ENCODE assay signal across 10 mouse cellular contexts in genomic region chr6:66367263-66367662, GRCm38 (mm10).
DNase-seq lines count a peak whose midpoint lies in the region; ATAC-seq and TF ChIP-seq lines count a peak whose summit lies in the region.
"Had no signal": no experiment of that assay in that cellular context is flagged by ENCODE, and none has a peak within 500 bp of the region (broad histone marks: within the 10 kb centered on the region; RNA-seq: fewer than 3 reads in every experiment).

No protein-coding gene starts in this region.

- DNase-seq in forebrain, embryonic 10.5 days (ENCODE audit: extremely low spot score, low spot score): no peak
- peak; percentile 70 for DNase-seq in left cerebral cortex, postnatal 4 days
- no peak for DNase-seq in left cerebral cortex, postnatal 25 days (ENCODE audit: low spot score in 2 of 2)
- peak; percentile 80 for DNase-seq in brain, embryonic 14.5 days (ENCODE audit: low read depth)
- no peak for DNase-seq in urinary bladder, postnatal 4 days (ENCODE audit: low spot score in 2 of 2)

- H3K4me2 ChIP-seq in forebrain, embryonic 13.5 days: no peak overlapping the region
- no peak overlapping the region for H3K4me2 ChIP-seq in lung, embryonic 16.5 days (ENCODE audit: low read depth, low read length)
- H3K4me2 ChIP-seq: neural tube, embryonic 12.5 days had no signal

- peak; percentile 62; the same call in 1 of the 2 replicates for ATAC-seq in forebrain, embryonic 13.5 days
- ATAC-seq in lung, embryonic 16.5 days (ENCODE audit: low read depth): peak; percentile 52; the same call in 1 of the 2 replicates
- ATAC-seq in activated CD4-positive, CD25-positive, alpha-beta regulatory T cell, adult 4 months: no peak

- H3K27me3 ChIP-seq in forebrain, embryonic 13.5 days: no peaks in the 10 kb centered on the region
- H3K27me3 ChIP-seq in forebrain, embryonic 10.5 days (ENCODE audit: poor library complexity, severe bottlenecking): no peaks in the 10 kb centered on the region
- H3K27me3 ChIP-seq in lung, embryonic 16.5 days (ENCODE audit: control insufficient read depth, insufficient read depth, low read depth, low read length): no peaks in the 10 kb centered on the region
- H3K27me3 ChIP-seq: neural tube, embryonic 12.5 days had no signal

- intact Hi-C loops in left cerebral cortex, postnatal 4 days (cut with DNase I): no loop called here
- intact Hi-C loops in left cerebral cortex, postnatal 25 days (cut with DNase I): no loop called here

- no peaks in the 10 kb centered on the region for H3K9me3 ChIP-seq in forebrain, embryonic 13.5 days (replicated peaks)
- no peaks in the 10 kb centered on the region for H3K9me3 ChIP-seq in forebrain, embryonic 10.5 days
- H3K9me3 ChIP-seq in lung, embryonic 16.5 days (ENCODE audit: control insufficient read depth, low read length): no peaks in the 10 kb centered on the region
- H3K9me3 ChIP-seq: neural tube, embryonic 12.5 days had no signal

- H3K36me3 ChIP-seq in forebrain, embryonic 13.5 days (ENCODE audit: poor library complexity, severe bottlenecking): no peaks in the 10 kb centered on the region
- no peaks in the 10 kb centered on the region for H3K36me3 ChIP-seq in forebrain, embryonic 10.5 days (replicated peaks)
- H3K36me3 ChIP-seq in lung, embryonic 16.5 days (ENCODE audit: control insufficient read depth, insufficient read depth, low read length): no peaks in the 10 kb centered on the region
- H3K36me3 ChIP-seq: neural tube, embryonic 12.5 days had no signal

- no peak overlapping the region for H3K4me3 ChIP-seq in forebrain, embryonic 13.5 days
- H3K4me3 ChIP-seq in forebrain, embryonic 10.5 days: no peak overlapping the region
- H3K4me3 ChIP-seq in lung, embryonic 16.5 days (ENCODE audit: low read length): no peak overlapping the region
- H3K4me3 ChIP-seq: neural tube, embryonic 12.5 days had no signal

- H3K27ac ChIP-seq in forebrain, embryonic 13.5 days: no peak overlapping the region
- H3K27ac ChIP-seq in forebrain, embryonic 10.5 days: no peak overlapping the region
- H3K27ac ChIP-seq in lung, embryonic 16.5 days (ENCODE audit: low read length): no peak overlapping the region
- H3K27ac ChIP-seq: liver, embryonic 14.5 days; neural tube, embryonic 12.5 days had no signal

- no peak for TF ChIP-seq CTCF in brain, embryonic 14.5 days (IDR thresholded peaks at IDR 0.05; ENCODE audit: borderline replicate concordance, extremely low read depth, insufficient read depth, insufficient read length)

- no peak overlapping the region for H3K9ac ChIP-seq in forebrain, embryonic 13.5 days
- no peak overlapping the region for H3K9ac ChIP-seq in lung, embryonic 16.5 days (ENCODE audit: low read length)
- H3K9ac ChIP-seq: liver, embryonic 14.5 days; neural tube, embryonic 12.5 days had no signal

- H3K4me1 ChIP-seq in forebrain, embryonic 13.5 days: no peaks in the 10 kb centered on the region
- H3K4me1 ChIP-seq in forebrain, embryonic 10.5 days: no peaks in the 10 kb centered on the region
- H3K4me1 ChIP-seq in lung, embryonic 16.5 days (replicated peaks; ENCODE audit: control insufficient read depth, insufficient read depth, low read length): no peaks in the 10 kb centered on the region
- H3K4me1 ChIP-seq: neural tube, embryonic 12.5 days had no signal

- TF ChIP-seq POLR2A in brain, embryonic 14.5 days (IDR thresholded peaks at IDR 0.05; ENCODE audit: borderline replicate concordance, extremely low read depth, insufficient read depth, insufficient read length, poor library complexity, severe bottlenecking): no peak

Comparison
In these comparisons a context has a peak if more than half of its experiments do, and no peak if none do; other contexts are left out.
1. DNase-seq: peak in left cerebral cortex, postnatal 4 days (single experiment) and brain, embryonic 14.5 days (single experiment); none in forebrain, embryonic 10.5 days (single experiment), left cerebral cortex, postnatal 25 days (0 of 2) and urinary bladder, postnatal 4 days (0 of 2).